ENCODE assay signal across 8 mouse cellular contexts in the genomic region with DNA sequence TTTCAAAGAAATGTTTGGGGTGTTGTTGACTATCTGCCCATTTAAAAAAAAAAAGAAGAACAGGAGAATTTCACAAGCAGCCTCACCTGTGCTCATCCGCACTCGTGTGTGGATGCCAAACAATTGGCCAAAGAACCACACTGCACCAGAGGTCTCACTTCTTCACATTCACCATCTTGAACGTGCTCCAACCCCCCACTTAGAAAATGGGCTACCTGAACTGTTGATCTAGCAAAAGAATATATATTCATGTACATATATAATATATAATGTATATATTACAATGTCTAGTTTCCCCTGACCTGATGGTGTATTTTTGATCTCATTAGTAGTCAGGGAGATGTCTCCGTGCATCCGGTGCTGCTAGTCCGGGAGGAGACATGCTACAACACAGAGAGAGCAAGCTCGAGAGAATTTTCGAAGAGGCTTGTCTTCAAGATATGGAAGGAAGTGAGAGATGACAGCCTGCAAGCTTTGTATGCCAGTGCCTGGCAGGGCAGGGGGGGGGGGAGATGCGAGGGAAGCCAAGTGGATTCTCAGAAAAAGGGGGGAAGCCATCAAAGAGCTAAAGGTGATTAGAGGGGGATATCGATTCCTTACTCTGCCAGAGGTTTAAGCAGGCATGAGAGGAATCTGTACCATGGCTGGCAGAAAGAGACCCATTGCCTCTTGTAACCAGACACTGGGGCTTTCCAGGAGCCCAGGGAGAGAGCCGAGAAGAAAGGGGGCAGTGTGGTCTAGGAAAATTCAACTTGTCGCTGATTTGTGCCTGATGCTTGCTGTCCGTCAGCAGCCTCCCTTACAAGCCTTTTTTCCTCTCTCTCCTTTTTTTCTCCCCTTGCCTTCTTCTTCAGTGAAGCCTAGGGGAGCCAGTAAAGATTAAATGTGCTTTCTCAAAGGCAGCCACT.
DNase-seq lines count a peak whose midpoint lies in the region; ATAC-seq and TF ChIP-seq lines count a peak whose summit lies in the region.

No protein-coding gene starts in this region.

- DNase-seq in adrenal gland, adult 2 months = peak; percentile 75
- peak; percentile 77 for DNase-seq in embryo, embryonic 9.5 days (ENCODE audit: extremely low spot score)
- DNase-seq in heart, adult 11 months = peak; percentile 97
- peak; percentile 69 to 82 for DNase-seq in left cerebral cortex, postnatal 10 days (ENCODE audit: extremely low spot score in 1 of 2, low spot score in 2 of 2)
- DNase-seq in midbrain, embryonic 11.5 days (ENCODE audit: low spot score, missing footprints) = peak; percentile 96
- DNase-seq in thymus, postnatal 14 days = no peak

- peaks cover 4% of the 10 kb centered on the region; the same call in 1 of the 2 replicates for H3K27me3 ChIP-seq in intestine, postnatal 0 days (replicated peaks; ENCODE audit: control insufficient read depth, insufficient read depth, low read length)
- no peaks in the 10 kb centered on the region for H3K27me3 ChIP-seq in midbrain, embryonic 11.5 days (ENCODE audit: control insufficient read depth, insufficient read depth, low read length)
- H3K27me3 ChIP-seq in stomach, embryonic 15.5 days (replicated peaks) = no peaks in the 10 kb centered on the region

- no peaks in the 10 kb centered on the region for H3K36me3 ChIP-seq in intestine, postnatal 0 days (ENCODE audit: control insufficient read depth, insufficient read depth)
- no peaks in the 10 kb centered on the region for H3K36me3 ChIP-seq in midbrain, embryonic 11.5 days (ENCODE audit: control insufficient read depth, insufficient read depth, low read length)
- no peaks in the 10 kb centered on the region for H3K36me3 ChIP-seq in stomach, embryonic 15.5 days

- 42% methylated on average over 12 of the region's 13 CpGs for WGBS in intestine, postnatal 0 days
- 29% methylated on average over 13 of the region's 13 CpGs for WGBS in midbrain, embryonic 11.5 days
- 28% methylated on average over 12 of the region's 13 CpGs for WGBS in stomach, embryonic 15.5 days

- peak overlapping the region; percentile 59 for H3K4me2 ChIP-seq in intestine, postnatal 0 days (replicated peaks; ENCODE audit: low read depth)
- peak overlapping the region; percentile 53 for H3K4me2 ChIP-seq in midbrain, embryonic 11.5 days
- peak overlapping the region; percentile 57 for H3K4me2 ChIP-seq in stomach, embryonic 15.5 days

- H3K4me1 ChIP-seq in intestine, postnatal 0 days (replicated peaks; ENCODE audit: control insufficient read depth, insufficient read depth, low read length) = no peaks in the 10 kb centered on the region
- H3K4me1 ChIP-seq in midbrain, embryonic 11.5 days (ENCODE audit: control insufficient read depth, insufficient read depth, low read length) = peaks cover 22% of the 10 kb centered on the region
- H3K4me1 ChIP-seq in stomach, embryonic 15.5 days = no peaks in the 10 kb centered on the region

- H3K9me3 ChIP-seq in intestine, postnatal 0 days (ENCODE audit: control insufficient read depth) = no peaks in the 10 kb centered on the region
- no peaks in the 10 kb centered on the region for H3K9me3 ChIP-seq in midbrain, embryonic 11.5 days (ENCODE audit: control insufficient read depth, low read length)
- no peaks in the 10 kb centered on the region for H3K9me3 ChIP-seq in stomach, embryonic 15.5 days

- peak; percentile 69 for TF ChIP-seq CTCF in intestine, postnatal 0 days (IDR thresholded peaks at IDR 0.05; ENCODE audit: low read depth)

- ATAC-seq in intestine, postnatal 0 days = no peak
- ATAC-seq in midbrain, embryonic 11.5 days (ENCODE audit: low FRiP score) = peak; percentile 71
- ATAC-seq in stomach, embryonic 15.5 days (ENCODE audit: insufficient read depth, low FRiP score, low read depth) = peak; percentile 70

- peak overlapping the region; percentile 43 for H3K4me3 ChIP-seq in intestine, postnatal 0 days (ENCODE audit: low read depth, low read length)
- H3K4me3 ChIP-seq in midbrain, embryonic 11.5 days (ENCODE audit: low read depth, low read length) = peak overlapping the region; percentile 61
- H3K4me3 ChIP-seq in stomach, embryonic 15.5 days (replicated peaks) = peak overlapping the region; percentile 56

- H3K9ac ChIP-seq in intestine, postnatal 0 days (ENCODE audit: low read depth, low read length) = peak overlapping the region; percentile 50; the same call in 1 of the 2 replicates
- H3K9ac ChIP-seq in midbrain, embryonic 11.5 days (ENCODE audit: low read length) = peak overlapping the region; percentile 85
- peak overlapping the region; percentile 37 for H3K9ac ChIP-seq in stomach, embryonic 15.5 days

- intact Hi-C loops in left cerebral cortex, postnatal 10 days (cut with DNase I) = loop anchor here (2.0 to 5.0 kb wide), 3 partner anchors 105 to 352 kb away; no protein-coding TSS in a partner anchor

- no peak overlapping the region; the same call in 1 of the 2 replicates for H3K27ac ChIP-seq in intestine, postnatal 0 days (ENCODE audit: low read depth, low read length)
- peak overlapping the region; percentile 90 for H3K27ac ChIP-seq in midbrain, embryonic 11.5 days (ENCODE audit: low read depth, low read length)
- peak overlapping the region; percentile 93 for H3K27ac ChIP-seq in stomach, embryonic 15.5 days
